Mouse (Mus musculus): Measurements from ENCODE around the gene Tgds.

DNA sequence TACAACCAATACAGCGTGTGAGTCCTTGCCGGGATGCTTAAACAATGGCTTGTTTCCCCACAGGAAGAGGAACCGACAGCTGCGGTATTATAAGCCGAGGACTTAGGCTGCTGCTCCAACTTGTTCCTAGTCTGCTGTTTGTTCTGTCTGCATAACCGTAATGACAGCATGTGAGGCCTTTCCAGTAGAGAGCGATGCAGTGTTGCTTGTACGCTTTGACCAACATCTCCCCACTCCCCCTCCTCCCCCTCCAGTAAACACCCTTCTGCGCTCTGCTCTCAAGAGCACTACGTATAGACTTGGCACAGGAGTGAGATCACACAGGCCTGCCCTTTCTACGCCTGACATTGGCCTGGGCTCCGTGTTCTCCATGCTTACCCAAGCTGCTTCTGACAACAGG lies 62.5 kb downstream of the Tgds start:
- TF ChIP-seq CTCF (IDR thresholded peaks at IDR 0.05; ENCODE audit: low read depth, low read length) (no peak), POLR2A (IDR thresholded peaks at IDR 0.05; ENCODE audit: insufficient read depth, low read length) (no peak)
